14 mouse cellular contexts compared by ENCODE assay signal in the genomic region with DNA sequence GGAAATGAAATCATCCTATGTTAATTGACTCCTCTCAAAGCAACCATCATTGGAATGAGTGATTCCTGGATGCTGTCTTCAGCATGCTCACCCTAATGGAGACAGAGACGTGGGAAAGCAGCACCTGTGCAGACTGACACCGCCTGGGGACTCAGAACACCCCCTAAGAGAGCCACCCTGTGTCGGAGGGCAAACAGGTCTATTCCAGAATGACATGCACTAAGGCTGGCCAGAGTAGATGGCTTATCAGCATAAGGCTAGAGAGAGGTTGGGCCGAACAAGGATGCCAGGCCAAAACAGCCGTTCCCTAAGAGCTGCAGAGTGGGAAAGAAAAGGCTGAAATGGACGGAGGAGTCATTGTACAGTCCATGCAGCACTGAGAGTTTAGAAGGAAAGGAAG.
"Had no signal": no experiment of that assay in that cellular context is flagged by ENCODE, and none has a peak within 500 bp of the region (broad histone marks: within the 10 kb centered on the region; RNA-seq: fewer than 3 reads in every experiment).

No protein-coding gene starts in this region.

- H3K4me2 ChIP-seq: heart, embryonic 11.5 days; heart, embryonic 13.5 days; heart, embryonic 15.5 days; hindbrain, embryonic 12.5 days; hindbrain, embryonic 14.5 days; limb, embryonic 12.5 days; liver, embryonic 11.5 days had no signal

- H3K36me3 ChIP-seq: heart, embryonic 13.5 days; heart, embryonic 15.5 days; hindbrain, embryonic 10.5 days; hindbrain, embryonic 12.5 days; limb, embryonic 10.5 days; limb, embryonic 12.5 days had no signal

- H3K9me3 ChIP-seq: heart, embryonic 13.5 days; heart, embryonic 15.5 days; hindbrain, embryonic 10.5 days; hindbrain, embryonic 12.5 days; limb, embryonic 10.5 days; limb, embryonic 12.5 days had no signal

- H3K4me3 ChIP-seq: gastrocnemius, adult 2 months; heart, adult 2 months; heart, embryonic 13.5 days; heart, embryonic 15.5 days; hindbrain, embryonic 10.5 days; hindbrain, embryonic 12.5 days; layer of hippocampus, adult 2 months; left cerebral cortex, adult 2 months; limb, embryonic 10.5 days; limb, embryonic 12.5 days had no signal

- H3K27me3 ChIP-seq: heart, embryonic 13.5 days; heart, embryonic 15.5 days; hindbrain, embryonic 12.5 days; limb, embryonic 12.5 days had no signal

- H3K9ac ChIP-seq: heart, embryonic 13.5 days; heart, embryonic 15.5 days; hindbrain, embryonic 12.5 days; hindbrain, embryonic 14.5 days; limb, embryonic 12.5 days had no signal

- H3K27ac ChIP-seq: gastrocnemius, adult 2 months; heart, adult 2 months; heart, embryonic 13.5 days; heart, embryonic 15.5 days; hindbrain, embryonic 10.5 days; hindbrain, embryonic 12.5 days; hindbrain, embryonic 14.5 days; layer of hippocampus, adult 2 months; left cerebral cortex, adult 2 months; limb, embryonic 10.5 days; limb, embryonic 12.5 days had no signal

- ATAC-seq: hindbrain, embryonic 16.5 days had no signal
